Mouse (Mus musculus) bone marrow, adult 2 months (tissue): ENCODE data around the gene Alad.

Experiments
- CTCF ChIP-seq: fragments of 200-500 bp; IDR thresholded peaks from 2 replicates; pipeline ENCODE4 v1.5.1; 2011; ENCODE audit warnings: low read length, control low read depth; ENCODE audit not compliant: control insufficient read depth, insufficient read depth
- POLR2A ChIP-seq: fragments of 200-500 bp; IDR thresholded peaks from 2 replicates; pipeline ENCODE4 v1.6.1; 2011; ENCODE audit warnings: low read depth, mild to moderate bottlenecking, control low read depth, low read length, borderline replicate concordance; ENCODE audit not compliant: control insufficient read depth

GRCm38 (mm10) chr4:62496815-62497214 lies 22.9 kb downstream of the Alad start:
- TF ChIP-seq CTCF (no peak), POLR2A (no peak)
